ENCODE assay signal across 19 mouse cellular contexts in genomic region chr8:73206831-73207230, GRCm38 (mm10).
DNase-seq lines count a peak whose midpoint lies in the region; ATAC-seq and TF ChIP-seq lines count a peak whose summit lies in the region.
"Had no signal": no experiment of that assay in that cellular context is flagged by ENCODE, and none has a peak within 500 bp of the region (broad histone marks: within the 10 kb centered on the region; RNA-seq: fewer than 3 reads in every experiment).

No protein-coding gene starts in this region.

- H3K36me3 ChIP-seq in heart, postnatal 0 days (replicated peaks; ENCODE audit: control insufficient read depth, insufficient read depth, low read length), result no peaks in the 10 kb centered on the region
- H3K36me3 ChIP-seq in lung, postnatal 0 days (ENCODE audit: insufficient read depth, low read length), result no peaks in the 10 kb centered on the region
- H3K36me3 ChIP-seq: embryonic facial prominence, embryonic 12.5 days; limb, embryonic 13.5 days; midbrain, embryonic 10.5 days had no signal

- H3K27ac ChIP-seq in heart, postnatal 0 days (ENCODE audit: low read depth), result peak overlapping the region; percentile 50
- H3K27ac ChIP-seq in lung, postnatal 0 days (ENCODE audit: low read length), result no peak overlapping the region
- H3K27ac ChIP-seq: embryonic facial prominence, embryonic 12.5 days; gastrocnemius, adult 2 months; hindbrain, embryonic 14.5 days; limb, embryonic 13.5 days; liver, embryonic 14.5 days; macrophage; midbrain, embryonic 10.5 days; stomach, postnatal 0 days had no signal

- no peak overlapping the region for H3K4me2 ChIP-seq in heart, postnatal 0 days (ENCODE audit: low read depth, low read length)
- no peak overlapping the region for H3K4me2 ChIP-seq in lung, postnatal 0 days (replicated peaks; ENCODE audit: low read depth, low read length)
- H3K4me2 ChIP-seq: embryonic facial prominence, embryonic 12.5 days; hindbrain, embryonic 14.5 days; limb, embryonic 13.5 days had no signal

- H3K9ac ChIP-seq in heart, postnatal 0 days (replicated peaks; ENCODE audit: low read depth, low read length), result no peak overlapping the region
- H3K9ac ChIP-seq in lung, postnatal 0 days (replicated peaks; ENCODE audit: low read depth), result no peak overlapping the region
- H3K9ac ChIP-seq: embryonic facial prominence, embryonic 12.5 days; hindbrain, embryonic 14.5 days; limb, embryonic 13.5 days; liver, embryonic 14.5 days had no signal

- DNase-seq in heart, adult 18-20 months, result peak; percentile 8 to 25
- no peak for DNase-seq in heart, adult 11 months
- peak; percentile 68 for DNase-seq in heart, postnatal 0 days (ENCODE audit: low spot score)
- no peak for DNase-seq in heart, postnatal 4 days
- peak; percentile 48 for DNase-seq in lung, postnatal 0 days (ENCODE audit: low spot score)
- no peak for DNase-seq in lung, adult 2 months
- DNase-seq in fibroblast of lung, adult 2 months (ENCODE audit: low read depth), result peak; percentile 27
- DNase-seq in embryo, embryonic 10.5 days (ENCODE audit: low spot score), result no peak
- DNase-seq: cerebellum, adult 8-10 months; gastrocnemius, adult 2 months; retina, postnatal 1 day had no signal

- H3K27me3 ChIP-seq in heart, postnatal 0 days (ENCODE audit: control insufficient read depth, insufficient read depth, low read length), result no peaks in the 10 kb centered on the region
- no peaks in the 10 kb centered on the region for H3K27me3 ChIP-seq in lung, postnatal 0 days (replicated peaks; ENCODE audit: insufficient read depth, low read length)
- H3K27me3 ChIP-seq: CH12.LX; embryonic facial prominence, embryonic 12.5 days; limb, embryonic 13.5 days had no signal

- no peak for TF ChIP-seq EP300 in heart, postnatal 0 days (IDR thresholded peaks at IDR 0.05; ENCODE audit: low read depth)
- no peak for TF ChIP-seq EP300 in lung, postnatal 0 days (IDR thresholded peaks at IDR 0.05)

- TF ChIP-seq CTCF in heart, postnatal 0 days (IDR thresholded peaks at IDR 0.05; ENCODE audit: low read depth), result no peak
- no peak for TF ChIP-seq CTCF in lung, postnatal 0 days (IDR thresholded peaks at IDR 0.05)
- TF ChIP-seq CTCF in lung, adult 2 months (IDR thresholded peaks at IDR 0.05; ENCODE audit: insufficient read depth, low read length), result no peak

- TF ChIP-seq POLR2A in lung, adult 2 months (IDR thresholded peaks at IDR 0.05; ENCODE audit: borderline replicate concordance, extremely low read depth, low read depth, low read length), result no peak

- peaks cover 16% of the 10 kb centered on the region for H3K4me1 ChIP-seq in heart, postnatal 0 days (ENCODE audit: control insufficient read depth, insufficient read depth)
- no peaks in the 10 kb centered on the region for H3K4me1 ChIP-seq in lung, postnatal 0 days (ENCODE audit: insufficient read depth, low read depth, low read length)
- H3K4me1 ChIP-seq in lung, adult 2 months (ENCODE audit: control insufficient read depth, insufficient read depth, low read length), result no peaks in the 10 kb centered on the region
- H3K4me1 ChIP-seq: embryonic facial prominence, embryonic 12.5 days; midbrain, embryonic 10.5 days had no signal

- H3K9me3 ChIP-seq in heart, postnatal 0 days (replicated peaks; ENCODE audit: control insufficient read depth, low read length), result no peaks in the 10 kb centered on the region
- H3K9me3 ChIP-seq in lung, postnatal 0 days (ENCODE audit: low read length), result no peaks in the 10 kb centered on the region
- H3K9me3 ChIP-seq: embryonic facial prominence, embryonic 12.5 days; limb, embryonic 13.5 days; midbrain, embryonic 10.5 days had no signal

- H3K4me3 ChIP-seq in heart, postnatal 0 days (ENCODE audit: low read depth, low read length), result no peak overlapping the region
- no peak overlapping the region for H3K4me3 ChIP-seq in lung, postnatal 0 days (ENCODE audit: low read depth, low read length)
- H3K4me3 ChIP-seq in lung, adult 2 months (replicated peaks; ENCODE audit: extremely low read depth, low read depth, low read length), result no peak overlapping the region
- H3K4me3 ChIP-seq: embryonic facial prominence, embryonic 12.5 days; gastrocnemius, adult 2 months; limb, embryonic 13.5 days; midbrain, embryonic 10.5 days had no signal

- ATAC-seq in heart, postnatal 0 days (ENCODE audit: insufficient read depth, low read depth), result peak; percentile 55; the same call in 1 of the 2 replicates
- no peak for ATAC-seq in lung, postnatal 0 days

Comparison
In these comparisons a context has a peak if more than half of its experiments do, and no peak if none do; other contexts are left out.
1. DNase-seq: peak in heart, adult 18-20 months (2 of 2), heart, postnatal 0 days (single experiment), lung, postnatal 0 days (single experiment) and fibroblast of lung, adult 2 months (single experiment); none in heart, adult 11 months (single experiment), heart, postnatal 4 days (single experiment), lung, adult 2 months (single experiment) and embryo, embryonic 10.5 days (single experiment).